Mouse (Mus musculus) kidney, embryonic 15.5 days (tissue): Measurements from ENCODE around the gene Gabra2. TPM values are rescaled to one million over a fixed set of nuclear protein-coding genes. Genes with fewer than 3 reads are reported as not detected.
A peak's percentile ranks its signal among the peaks of the same experiment; 100 is the strongest.

Source experiments
- ATAC-seq: fragments of 200-750 bp; cut with Nextera tagmentation; replicated peaks from 2 replicates; pipeline ENCODE4 v1.8.0; 2017; ENCODE audit warnings: moderate TSS enrichment; ENCODE audit not compliant: low FRiP score
- H3K27ac ChIP-seq: fragments of 300-500 bp; sonication (generic); 2 replicates; pipeline ENCODE4 v1.5.1; 2015; ENCODE audit warnings: mild to moderate bottlenecking, inconsistent platforms
- H3K27me3 ChIP-seq: fragments of 300-500 bp; sonication (generic); 2 replicates; pipeline ENCODE4 v1.6.1; 2015; ENCODE audit warnings: inconsistent platforms
- H3K36me3 ChIP-seq: fragments of 300-500 bp; sonication (generic); 2 replicates; pipeline ENCODE4 v1.6.1; 2015; ENCODE audit warnings: inconsistent platforms
- H3K4me1 ChIP-seq: fragments of 300-500 bp; sonication (generic); 2 replicates; pipeline ENCODE4 v1.6.1; 2015; ENCODE audit warnings: inconsistent platforms
- H3K4me2 ChIP-seq: fragments of 300-500 bp; sonication (generic); 2 replicates; pipeline ENCODE4 v1.6.1; 2015; ENCODE audit warnings: moderate library complexity, mild to moderate bottlenecking, inconsistent platforms
- H3K4me3 ChIP-seq: fragments of 300-500 bp; sonication (generic); replicated peaks from 2 replicates; pipeline ENCODE4 v1.5.1; 2015; ENCODE audit warnings: mild to moderate bottlenecking, inconsistent platforms
- H3K9ac ChIP-seq: fragments of 300-500 bp; sonication (generic); 2 replicates; pipeline ENCODE4 v1.6.1; 2015; ENCODE audit warnings: mild to moderate bottlenecking, inconsistent platforms
- H3K9me3 ChIP-seq: fragments of 300-500 bp; sonication (generic); replicated peaks from 2 replicates; pipeline ENCODE4 v1.6.1; 2016; ENCODE audit warnings: inconsistent platforms
- whole genome bisulfite sequencing: fragments of 180-500 bp; shearing (Covaris S2); methylation state at CpG from one replicate; pipeline ENCODE4 v1.1.7; 2015; ENCODE audit warnings: mixed read lengths; 5-methylcytosine and 5-hydroxymethylcytosine counted together
- polyA plus RNA-seq: library from polyadenylated mRNA; unstranded; fragments of >200 nt; fragmentation: Nextera tagmentation; extraction: Ambion mirVana; gene quantifications from 2 replicates; pipeline ENCODE4 v1.2.1, GENCODE M21; 2015

Gene Gabra2
- polyA plus RNA-seq, 1 experiment from 2014 or later: 2.6 TPM

- H3K27ac ChIP-seq: no peak overlapping the region
- H3K36me3 ChIP-seq: no peaks in the 10 kb centered on the region
- no peak overlapping the region for H3K4me3 ChIP-seq
- H3K4me2 ChIP-seq: 0 out of 2 replicates have a peak overlapping the region, but pooled peaks have one; percentile 12
- WGBS: 23% methylated on average over 7 of the region's 7 CpGs
- H3K9me3 ChIP-seq: no peaks in the 10 kb centered on the region
- no peak overlapping the region for H3K9ac ChIP-seq
- peak; percentile 90 for ATAC-seq
- H3K4me1 ChIP-seq: 0 out of 2 replicates have a peak, but pooled peaks cover 5% of the 10 kb centered on the region
- H3K27me3 ChIP-seq: no peaks in the 10 kb centered on the region
These were observed 37.6 kb downstream of the Gabra2 start for GRCm38 (mm10) chr5:71058047-71058446.

- H3K4me2 ChIP-seq: no peak overlapping the region
- H3K27ac ChIP-seq: no peak overlapping the region
- ATAC-seq: no peak
- H3K4me1 ChIP-seq: no peaks in the 10 kb centered on the region
- no peak overlapping the region for H3K9ac ChIP-seq
- H3K9me3 ChIP-seq: no peaks in the 10 kb centered on the region
- no peaks in the 10 kb centered on the region for H3K36me3 ChIP-seq
- 60% methylated on average over 3 of the region's 3 CpGs for WGBS
- H3K27me3 ChIP-seq: no peaks in the 10 kb centered on the region
- no peak overlapping the region for H3K4me3 ChIP-seq
These were observed 58.3 kb downstream of the Gabra2 start for GRCm38 (mm10) chr5:71037352-71037751.

- Histone ChIP-seq H3K4me1 (no peaks in the 10 kb centered on the region), H3K4me2 (no peak overlapping the region), H3K9ac (no peak overlapping the region), H3K27ac (no peak overlapping the region), H3K4me3 (no peak overlapping the region), H3K36me3 (no peaks in the 10 kb centered on the region), H3K9me3 (no peaks in the 10 kb centered on the region), H3K27me3 (no peaks in the 10 kb centered on the region)
- ATAC-seq: no peak
- WGBS: 82% methylated on average over 4 of the region's 4 CpGs
These were observed 69.7 kb downstream of the Gabra2 start for GRCm38 (mm10) chr5:71025956-71026355.

GRCm38 (mm10) chr5:71011751-71012150 is 83.9 kb downstream of the Gabra2 start:
- no peak overlapping the region for H3K9ac ChIP-seq
- H3K4me1 ChIP-seq: no peaks in the 10 kb centered on the region
- ATAC-seq: no peak
- no peak overlapping the region for H3K27ac ChIP-seq
- no peak overlapping the region for H3K4me2 ChIP-seq
- WGBS: 88% methylated on average over 2 of the region's 2 CpGs
- no peaks in the 10 kb centered on the region for H3K9me3 ChIP-seq
- no peaks in the 10 kb centered on the region for H3K27me3 ChIP-seq
- no peak overlapping the region for H3K4me3 ChIP-seq
- no peaks in the 10 kb centered on the region for H3K36me3 ChIP-seq

GRCm38 (mm10) chr5:71011271-71011670 is 84.4 kb downstream of the Gabra2 start:
- Histone ChIP-seq H3K9ac (no peak overlapping the region), H3K4me1 (no peaks in the 10 kb centered on the region), H3K4me3 (no peak overlapping the region), H3K27me3 (no peaks in the 10 kb centered on the region), H3K27ac (no peak overlapping the region), H3K9me3 (no peaks in the 10 kb centered on the region), H3K4me2 (no peak overlapping the region), H3K36me3 (no peaks in the 10 kb centered on the region)
- WGBS: 54% methylated on average over 2 of the region's 2 CpGs
- no peak for ATAC-seq

GRCm38 (mm10) chr5:71010797-71011196 is 84.9 kb downstream of the Gabra2 start:
- ATAC-seq: no peak
- no peak overlapping the region for H3K9ac ChIP-seq
- no peak overlapping the region for H3K27ac ChIP-seq
- WGBS: 93% methylated on average over 3 of the region's 3 CpGs
- H3K9me3 ChIP-seq: no peaks in the 10 kb centered on the region
- H3K4me3 ChIP-seq: no peak overlapping the region
- H3K36me3 ChIP-seq: no peaks in the 10 kb centered on the region
- H3K27me3 ChIP-seq: no peaks in the 10 kb centered on the region
- H3K4me1 ChIP-seq: no peaks in the 10 kb centered on the region
- H3K4me2 ChIP-seq: no peak overlapping the region

GRCm38 (mm10) chr5:70995617-70996325 is 99.9 kb downstream of the Gabra2 start:
- Histone ChIP-seq H3K36me3 (no peaks in the 10 kb centered on the region), H3K4me1 (no peaks in the 10 kb centered on the region), H3K9me3 (no peaks in the 10 kb centered on the region), H3K27ac (no peak overlapping the region), H3K9ac (no peak overlapping the region), H3K27me3 (no peaks in the 10 kb centered on the region), H3K4me3 (no peak overlapping the region), H3K4me2 (no peak overlapping the region)
- 76% methylated on average over 13 of the region's 13 CpGs for WGBS
- no peak for ATAC-seq

GRCm38 (mm10) chr5:70993281-70993680 is 102.4 kb downstream of the Gabra2 start:
- H3K9ac ChIP-seq: no peak overlapping the region
- H3K4me1 ChIP-seq: no peaks in the 10 kb centered on the region
- 63% methylated on average over 2 of the region's 2 CpGs for WGBS
- no peaks in the 10 kb centered on the region for H3K9me3 ChIP-seq
- H3K27ac ChIP-seq: no peak overlapping the region
- H3K4me3 ChIP-seq: no peak overlapping the region
- no peak overlapping the region for H3K4me2 ChIP-seq
- H3K36me3 ChIP-seq: no peaks in the 10 kb centered on the region
- no peak for ATAC-seq
- no peaks in the 10 kb centered on the region for H3K27me3 ChIP-seq

- H3K27ac ChIP-seq: no peak overlapping the region
- no peaks in the 10 kb centered on the region for H3K4me1 ChIP-seq
- 84% methylated on average over 3 of the region's 3 CpGs for WGBS
- ATAC-seq: no peak
- no peaks in the 10 kb centered on the region for H3K27me3 ChIP-seq
- no peak overlapping the region for H3K4me2 ChIP-seq
- H3K36me3 ChIP-seq: no peaks in the 10 kb centered on the region
- H3K9me3 ChIP-seq: no peaks in the 10 kb centered on the region
- no peak overlapping the region for H3K4me3 ChIP-seq
- no peak overlapping the region for H3K9ac ChIP-seq
These were observed 104.8 kb downstream of the Gabra2 start for GRCm38 (mm10) chr5:70990891-70991290.
